Mouse (Mus musculus) cortical plate, adult 2 months (tissue): ENCODE data around the gene Myh2.

Experiments
- CTCF ChIP-seq: fragments of 200-500 bp; IDR thresholded peaks from 2 replicates; pipeline ENCODE4 v1.5.1; 2011; ENCODE audit warnings: mild to moderate bottlenecking, control low read depth, low read length; ENCODE audit not compliant: insufficient read depth; ENCODE audit errors: extremely low read depth
- POLR2A ChIP-seq: fragments of 200-500 bp; IDR thresholded peaks from 2 replicates; pipeline ENCODE4 v1.6.1; 2011; ENCODE audit warnings: mild to moderate bottlenecking, low read length, control low read depth; ENCODE audit not compliant: insufficient read depth; ENCODE audit errors: extremely low read depth

GRCm38 (mm10) chr11:67146409-67147282, 24.2 kb upstream of the Myh2 start:
- TF ChIP-seq POLR2A (no peak), CTCF (no peak)
